Mouse (Mus musculus) bone marrow, adult 2 months (tissue): ENCODE results near the gene Wapl.

Experiments used
- CTCF ChIP-seq: fragments of 200-500 bp; IDR thresholded peaks from 2 replicates; pipeline ENCODE4 v1.5.1; 2011; ENCODE audit warnings: low read length, control low read depth; ENCODE audit not compliant: control insufficient read depth, insufficient read depth
- POLR2A ChIP-seq: fragments of 200-500 bp; IDR thresholded peaks from 2 replicates; pipeline ENCODE4 v1.6.1; 2011; ENCODE audit warnings: low read depth, mild to moderate bottlenecking, control low read depth, low read length, borderline replicate concordance; ENCODE audit not compliant: control insufficient read depth

DNA sequence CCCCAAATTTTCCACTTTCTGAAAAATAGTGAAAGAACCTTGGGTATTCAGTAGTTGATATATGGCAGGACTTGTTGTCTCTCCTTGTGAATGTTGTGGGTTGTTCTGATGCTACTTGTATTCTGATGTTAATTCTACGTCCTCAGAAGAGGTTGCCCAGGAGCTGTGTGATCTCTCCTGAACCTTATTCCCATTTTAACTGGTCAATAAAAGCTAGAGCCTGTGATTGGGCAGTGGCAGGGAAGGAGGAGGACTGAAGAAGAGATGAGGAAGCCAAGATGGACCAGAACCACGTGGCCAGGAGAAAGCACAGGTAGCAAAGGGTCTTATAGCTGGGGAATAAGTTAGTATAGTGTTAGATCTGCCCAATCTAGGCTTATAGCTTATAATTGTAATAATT, 7.1 kb downstream of the Wapl start:
- no peak for TF ChIP-seq POLR2A
- TF ChIP-seq CTCF, result no peak
